Mouse (Mus musculus) intestine, embryonic 16.5 days (tissue): ENCODE data around the gene Pdzd3. TPM values are rescaled to one million over a fixed set of nuclear protein-coding genes. Genes with fewer than 3 reads are reported as not detected.
A peak's percentile ranks its signal among the peaks of the same experiment; 100 is the strongest.

Source experiments
- ATAC-seq: fragments of 200-750 bp; cut with Nextera tagmentation; 2 replicates; pipeline ENCODE4 v1.8.0; 2017; ENCODE audit warnings: moderate TSS enrichment, moderate library complexity
- H3K27ac ChIP-seq: fragments of 300-500 bp; sonication (generic); 2 replicates; pipeline ENCODE4 v1.5.1; 2014; ENCODE audit warnings: mild to moderate bottlenecking, low read length
- H3K27me3 ChIP-seq: fragments of 300-500 bp; sonication (generic); replicated peaks from 2 replicates; pipeline ENCODE4 v1.6.1; 2014; ENCODE audit warnings: low read length, control low read depth, mixed read lengths; ENCODE audit not compliant: control insufficient read depth, insufficient read depth
- H3K36me3 ChIP-seq: fragments of 300-500 bp; sonication (generic); 2 replicates; pipeline ENCODE4 v1.6.1; 2014; ENCODE audit warnings: low read length, control low read depth; ENCODE audit not compliant: control insufficient read depth, insufficient read depth
- H3K4me1 ChIP-seq: fragments of 300-500 bp; sonication (generic); 2 replicates; pipeline ENCODE4 v1.6.1; 2014; ENCODE audit warnings: low read length, control low read depth, mixed read lengths; ENCODE audit not compliant: control insufficient read depth, insufficient read depth
- H3K4me2 ChIP-seq: fragments of 300-500 bp; sonication (generic); 2 replicates; pipeline ENCODE4 v1.6.1; 2014; ENCODE audit warnings: low read depth, low read length, control low read depth
- H3K4me3 ChIP-seq: fragments of 300-500 bp; sonication (generic); 2 replicates; pipeline ENCODE4 v1.5.1; 2014; ENCODE audit warnings: mild to moderate bottlenecking, low read length
- H3K9ac ChIP-seq: fragments of 300-500 bp; sonication (generic); 2 replicates; pipeline ENCODE4 v1.6.1; 2014; ENCODE audit warnings: low read depth, low read length
- H3K9me3 ChIP-seq: fragments of 300-500 bp; sonication (generic); 2 replicates; pipeline ENCODE4 v1.6.1; 2016; ENCODE audit warnings: low read length, control low read depth; ENCODE audit not compliant: control insufficient read depth
- WGBS: fragments of 180-500 bp; shearing (Covaris S2); extraction: QIAGEN DNeasy Blood & Tissue Kit; methylation state at CpG from one replicate; pipeline ENCODE4 v1.1.7; 2014; 5-methylcytosine and 5-hydroxymethylcytosine counted together
- polyA plus RNA-seq: library from polyadenylated mRNA; unstranded; fragments of >200 nt; fragmentation: Nextera tagmentation; extraction: Ambion mirVana; gene quantifications from 2 replicates; pipeline ENCODE4 v1.2.1, GENCODE M21; 2015

The Pdzd3 gene
- polyA plus RNA-seq, 1 experiment from 2014 or later: 22.2 TPM

DNA sequence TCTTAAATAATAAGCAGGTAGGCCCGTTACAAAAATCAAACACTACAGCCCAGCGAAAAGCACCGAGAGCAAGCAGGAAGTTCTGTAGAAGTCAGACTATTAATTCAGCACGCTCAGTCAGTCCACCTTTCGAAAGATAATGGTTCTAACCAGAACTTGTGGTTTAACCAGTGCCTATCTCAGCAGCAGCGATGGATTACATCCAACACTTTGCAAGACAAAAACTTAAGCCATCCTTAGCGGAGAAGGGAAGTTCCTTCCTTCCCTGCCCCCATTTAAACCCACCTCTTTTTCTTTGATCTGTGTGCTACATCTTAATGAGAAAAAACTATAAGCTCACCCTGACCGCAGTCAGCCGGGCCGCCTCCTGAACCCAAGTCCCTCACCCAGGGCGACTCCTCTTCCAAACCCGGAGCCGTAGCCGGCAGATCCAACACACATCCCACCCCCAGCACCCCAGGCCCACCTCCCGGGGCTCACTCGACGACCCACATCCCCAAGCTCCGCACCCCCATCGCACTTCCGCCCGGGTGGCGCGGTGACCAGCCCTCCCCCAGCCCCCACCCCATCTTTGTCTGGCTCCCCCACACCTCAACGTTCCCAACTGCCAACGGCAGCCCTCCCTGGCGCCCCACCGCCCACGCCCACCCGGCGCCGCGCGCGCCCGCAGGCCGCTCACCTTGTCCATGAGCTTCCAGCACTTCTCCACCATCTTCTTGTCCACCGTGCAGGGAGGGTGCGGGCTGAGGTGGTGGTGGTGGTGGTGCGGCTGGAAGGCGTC, 18.1 kb downstream of the Pdzd3 start:
- Histone ChIP-seq H3K9ac (peak overlapping the region; percentile 95), H3K27ac (peak overlapping the region; percentile 93), H3K4me3 (peak overlapping the region; percentile 91), H3K27me3 (no peaks in the 10 kb centered on the region), H3K36me3 (no peaks in the 10 kb centered on the region), H3K4me2 (peak overlapping the region; percentile 57), H3K9me3 (no peaks in the 10 kb centered on the region), H3K4me1 (peaks cover 20% of the 10 kb centered on the region)
- under 1% methylated on average over 40 of the region's 40 CpGs for WGBS
- ATAC-seq: peak; percentile 77

DNA sequence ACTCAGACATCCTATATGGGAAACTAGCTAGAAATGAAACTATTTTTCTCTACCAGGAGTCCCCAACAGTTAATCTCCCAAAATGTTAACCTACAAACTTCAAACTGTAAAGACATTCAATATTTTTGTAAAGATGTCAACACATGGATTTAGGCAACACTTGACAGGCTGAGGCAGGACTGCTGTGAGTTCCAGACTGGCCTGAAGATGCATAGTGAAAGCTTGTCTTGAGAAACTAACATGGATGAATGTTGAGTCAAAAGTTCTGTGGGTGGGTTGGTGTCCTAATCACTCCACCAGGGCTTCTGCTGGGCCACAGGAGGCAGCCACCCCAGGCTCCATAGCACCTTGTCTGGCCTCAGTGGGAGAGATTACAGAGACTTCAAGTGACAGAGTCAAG, 19.7 kb downstream of the Pdzd3 start:
- peak overlapping the region; percentile 57 for H3K4me2 ChIP-seq
- ATAC-seq: no peak
- peaks cover 20% of the 10 kb centered on the region for H3K4me1 ChIP-seq
- no peaks in the 10 kb centered on the region for H3K36me3 ChIP-seq
- no peak overlapping the region for H3K27ac ChIP-seq
- H3K9me3 ChIP-seq: no peaks in the 10 kb centered on the region
- no peaks in the 10 kb centered on the region for H3K27me3 ChIP-seq
- H3K4me3 ChIP-seq: no peak overlapping the region
- H3K9ac ChIP-seq: no peak overlapping the region

DNA sequence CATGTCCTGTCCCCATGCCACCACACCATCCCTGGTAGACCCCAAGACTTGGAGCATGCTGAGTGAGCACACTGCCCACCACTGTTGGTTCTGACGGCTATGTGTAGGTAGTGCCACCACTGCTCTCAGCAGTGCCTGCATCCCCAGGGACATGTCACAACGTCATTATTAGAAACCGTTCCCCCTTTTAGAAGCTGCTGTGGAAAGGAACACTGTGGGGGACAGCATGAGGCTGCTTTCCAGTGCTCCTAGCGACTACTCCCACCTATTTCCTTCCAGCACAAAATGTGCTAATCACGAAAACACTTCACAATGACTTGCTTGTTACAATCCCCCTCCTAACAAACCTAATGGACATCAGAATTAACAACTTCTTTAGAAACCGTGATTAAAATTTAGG, 25.3 kb downstream of the Pdzd3 start:
- no peak overlapping the region for H3K4me3 ChIP-seq
- H3K9ac ChIP-seq: no peak overlapping the region; the same call in 1 of the 2 replicates
- peaks cover 16% of the 10 kb centered on the region for H3K4me1 ChIP-seq
- no peak overlapping the region for H3K27ac ChIP-seq
- no peaks in the 10 kb centered on the region for H3K9me3 ChIP-seq
- no peaks in the 10 kb centered on the region for H3K36me3 ChIP-seq
- no peaks in the 10 kb centered on the region for H3K27me3 ChIP-seq
- H3K4me2 ChIP-seq: no peak overlapping the region
- 47% methylated on average over 6 of the region's 6 CpGs for WGBS
- no peak for ATAC-seq

DNA sequence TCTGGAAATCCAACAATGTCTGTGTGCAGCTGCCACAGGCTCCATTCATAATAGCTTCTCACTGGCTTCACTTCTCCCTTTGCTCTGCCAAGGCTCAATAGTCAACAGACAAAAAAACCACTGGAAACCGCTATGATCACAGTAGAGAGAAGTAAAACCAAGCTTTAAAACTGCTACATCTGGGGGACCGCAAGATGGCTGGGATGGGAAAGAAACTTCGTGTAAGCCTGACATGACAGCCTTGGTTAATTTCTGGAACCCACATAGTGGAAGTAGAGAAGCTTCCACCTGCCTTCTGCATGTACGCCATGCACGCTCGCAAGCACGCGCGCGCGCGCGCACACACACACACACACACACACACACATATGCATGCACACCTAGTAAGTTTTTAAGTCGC, 37.7 kb downstream of the Pdzd3 start:
- no peak overlapping the region for H3K4me3 ChIP-seq
- no peak overlapping the region for H3K27ac ChIP-seq
- WGBS: 94% methylated on average over 14 of the region's 14 CpGs
- H3K9me3 ChIP-seq: no peaks in the 10 kb centered on the region
- no peaks in the 10 kb centered on the region for H3K36me3 ChIP-seq
- no peak for ATAC-seq
- H3K4me1 ChIP-seq: peaks cover 3% of the 10 kb centered on the region; the same call in 1 of the 2 replicates
- H3K9ac ChIP-seq: no peak overlapping the region
- H3K27me3 ChIP-seq: no peaks in the 10 kb centered on the region
- H3K4me2 ChIP-seq: no peak overlapping the region

DNA sequence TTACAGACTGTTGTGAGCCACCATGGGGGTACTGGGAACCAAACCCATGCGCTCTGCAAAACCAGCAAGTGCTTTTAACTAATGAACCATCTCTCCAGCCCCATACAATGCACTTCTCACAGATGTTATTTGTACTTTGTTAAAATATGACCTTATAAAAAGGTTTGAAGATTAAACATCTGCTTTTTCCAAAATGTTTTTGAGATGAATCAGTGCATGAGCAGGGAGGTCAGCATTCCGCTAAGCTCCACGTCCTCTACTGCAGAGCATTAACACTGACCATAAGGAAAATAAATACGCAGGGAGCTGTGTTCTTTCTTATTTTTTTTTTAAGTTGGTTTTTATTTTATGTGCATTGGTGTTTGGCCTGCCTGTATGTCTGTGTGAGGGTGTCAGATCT, 38.9 kb downstream of the Pdzd3 start:
- H3K27ac ChIP-seq: no peak overlapping the region
- no peak for ATAC-seq

DNA sequence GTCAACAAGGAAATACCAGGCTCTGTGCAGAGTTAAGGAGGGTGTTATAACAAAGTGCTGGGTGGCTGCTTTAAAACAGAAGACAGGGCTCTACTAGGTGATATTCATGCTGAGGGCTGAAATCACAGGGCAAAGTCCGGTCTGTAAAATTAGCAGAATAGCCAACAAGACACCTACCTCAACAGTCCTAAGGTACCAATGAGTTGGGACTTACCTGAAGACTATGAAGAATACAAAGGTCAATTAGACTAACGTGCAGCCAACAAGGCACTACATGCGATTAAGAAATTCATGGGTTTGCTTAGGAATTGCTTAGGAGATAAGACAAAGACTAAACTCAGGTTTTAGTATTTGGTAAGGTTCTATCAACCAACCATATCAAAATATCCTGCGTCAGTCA, 41.9 kb downstream of the Pdzd3 start:
- H3K4me1 ChIP-seq: peaks cover 8% of the 10 kb centered on the region; the same call in 1 of the 2 replicates
- H3K27ac ChIP-seq: peak overlapping the region; percentile 47
- no peaks in the 10 kb centered on the region for H3K27me3 ChIP-seq
- H3K4me2 ChIP-seq: no peak overlapping the region
- H3K9ac ChIP-seq: no peak overlapping the region
- no peaks in the 10 kb centered on the region for H3K9me3 ChIP-seq
- peak; percentile 97 for ATAC-seq
- 68% methylated on average over 4 of the region's 4 CpGs for WGBS
- H3K4me3 ChIP-seq: no peak overlapping the region
- no peaks in the 10 kb centered on the region for H3K36me3 ChIP-seq

More for the DNA sequence above, 38.9 kb downstream of the Pdzd3 start:
- Histone ChIP-seq H3K4me3 (no peak overlapping the region), H3K9me3 (no peaks in the 10 kb centered on the region), H3K4me2 (no peak overlapping the region), H3K27me3 (no peaks in the 10 kb centered on the region), H3K36me3 (no peaks in the 10 kb centered on the region), H3K4me1 (peaks cover 6% of the 10 kb centered on the region; the same call in 1 of the 2 replicates), H3K9ac (no peak overlapping the region)
- 89% methylated on average over 4 of the region's 4 CpGs for WGBS

DNA sequence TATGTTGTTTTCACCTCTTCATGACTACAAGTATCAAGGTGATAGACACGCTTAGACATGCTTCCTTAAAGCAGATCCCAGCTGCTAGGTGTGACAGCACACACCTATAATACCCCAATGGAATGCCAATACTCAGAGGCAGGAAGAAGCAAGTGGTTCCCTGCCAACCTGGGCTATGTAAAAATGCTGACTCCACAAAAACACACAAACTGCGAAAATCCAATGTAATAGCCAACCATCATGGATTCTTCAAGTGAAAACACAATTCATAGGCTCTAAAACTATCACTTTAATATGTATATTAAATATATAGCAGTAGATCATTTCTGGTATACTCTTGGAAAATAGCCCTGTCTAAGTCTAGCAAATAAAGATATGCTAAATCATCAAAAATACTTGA, 43.4 kb downstream of the Pdzd3 start:
- H3K4me2 ChIP-seq: no peak overlapping the region
- no peaks in the 10 kb centered on the region for H3K9me3 ChIP-seq
- H3K36me3 ChIP-seq: no peaks in the 10 kb centered on the region
- peaks cover 8% of the 10 kb centered on the region; the same call in 1 of the 2 replicates for H3K4me1 ChIP-seq
- 89% methylated on average over 2 of the region's 2 CpGs for WGBS
- no peak for ATAC-seq
- H3K4me3 ChIP-seq: no peak overlapping the region
- H3K27me3 ChIP-seq: no peaks in the 10 kb centered on the region
- H3K27ac ChIP-seq: no peak overlapping the region
- no peak overlapping the region for H3K9ac ChIP-seq

DNA sequence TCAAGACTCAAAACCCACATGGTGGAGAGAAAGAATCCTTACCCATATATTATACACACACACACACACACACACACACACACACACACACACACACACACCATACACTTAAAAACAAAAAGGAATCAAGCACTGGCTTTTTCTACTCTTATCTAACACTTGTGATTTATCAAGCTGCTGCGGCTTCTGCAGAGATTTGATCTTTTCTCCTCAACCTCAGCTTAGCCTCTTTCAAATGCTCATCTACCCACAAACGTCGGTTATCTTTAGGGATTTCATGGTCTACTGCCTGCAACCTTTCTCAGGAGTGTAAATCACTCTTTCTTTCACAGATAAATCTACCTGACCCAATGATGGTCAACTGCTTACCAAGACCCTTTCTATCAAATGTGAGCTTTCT, 50.8 kb downstream of the Pdzd3 start:
- H3K27ac ChIP-seq: no peak overlapping the region
- no peak for ATAC-seq
- H3K36me3 ChIP-seq: peaks cover 5% of the 10 kb centered on the region; the same call in 1 of the 2 replicates
- H3K4me3 ChIP-seq: no peak overlapping the region
- no peak overlapping the region for H3K4me2 ChIP-seq
- no peaks in the 10 kb centered on the region for H3K4me1 ChIP-seq
- no peak overlapping the region for H3K9ac ChIP-seq
- H3K9me3 ChIP-seq: no peaks in the 10 kb centered on the region
- WGBS: 74% methylated on average over 3 of the region's 3 CpGs
- H3K27me3 ChIP-seq: no peaks in the 10 kb centered on the region

DNA sequence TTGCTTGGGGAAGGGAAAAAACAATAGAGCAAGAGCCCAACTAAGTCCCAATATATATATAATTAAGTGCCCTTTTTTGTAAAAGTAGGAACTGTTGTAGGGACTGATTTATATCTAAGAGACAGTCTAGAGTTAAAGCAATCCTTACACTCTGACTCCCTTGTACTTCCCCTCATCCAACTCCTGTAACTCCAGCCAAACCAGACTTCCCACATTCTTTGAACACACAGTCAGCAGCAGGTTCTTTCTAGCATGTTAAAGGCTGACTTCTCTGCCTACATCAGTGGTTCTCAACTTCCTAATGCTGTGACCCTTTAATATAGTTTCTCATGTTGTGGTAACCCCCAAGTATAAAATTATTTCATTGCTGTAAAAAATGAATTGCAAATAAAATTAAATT, 51.7 kb downstream of the Pdzd3 start:
- Histone ChIP-seq H3K36me3 (peaks cover 5% of the 10 kb centered on the region; the same call in 1 of the 2 replicates), H3K4me1 (no peaks in the 10 kb centered on the region), H3K9me3 (no peaks in the 10 kb centered on the region), H3K9ac (no peak overlapping the region), H3K4me3 (no peak overlapping the region), H3K27me3 (no peaks in the 10 kb centered on the region), H3K27ac (no peak overlapping the region), H3K4me2 (no peak overlapping the region)
- ATAC-seq: peak; percentile 33; the same call in 1 of the 2 replicates

DNA sequence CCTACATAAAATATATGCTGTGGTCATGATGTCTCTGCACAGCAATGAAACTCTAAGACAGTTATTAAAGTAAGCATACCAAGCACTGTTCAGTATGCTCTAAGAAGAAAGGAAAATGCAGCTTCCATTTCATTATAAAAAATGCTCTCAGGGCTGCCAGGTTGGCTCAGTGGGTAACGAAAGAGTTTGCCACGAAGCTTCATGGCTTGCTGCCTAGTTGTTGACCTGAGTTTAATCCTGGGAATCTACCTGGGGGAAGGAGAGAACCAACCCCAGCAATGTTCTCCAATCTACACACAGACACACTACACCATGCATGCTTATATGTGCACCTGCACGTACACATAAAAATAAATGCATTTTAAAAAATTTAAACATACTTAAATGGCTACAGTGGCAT, 52.1 kb downstream of the Pdzd3 start:
- H3K4me1 ChIP-seq: no peaks in the 10 kb centered on the region
- no peaks in the 10 kb centered on the region for H3K9me3 ChIP-seq
- no peak overlapping the region for H3K4me2 ChIP-seq
- WGBS: 94% methylated on average over 3 of the region's 3 CpGs
- H3K9ac ChIP-seq: no peak overlapping the region
- no peak for ATAC-seq
- H3K27ac ChIP-seq: no peak overlapping the region
- H3K4me3 ChIP-seq: no peak overlapping the region
- H3K36me3 ChIP-seq: peaks cover 5% of the 10 kb centered on the region; the same call in 1 of the 2 replicates
- no peaks in the 10 kb centered on the region for H3K27me3 ChIP-seq
